Mouse (Mus musculus): ENCODE results near the gene Secisbp2.

Secisbp2 gene

DNA sequence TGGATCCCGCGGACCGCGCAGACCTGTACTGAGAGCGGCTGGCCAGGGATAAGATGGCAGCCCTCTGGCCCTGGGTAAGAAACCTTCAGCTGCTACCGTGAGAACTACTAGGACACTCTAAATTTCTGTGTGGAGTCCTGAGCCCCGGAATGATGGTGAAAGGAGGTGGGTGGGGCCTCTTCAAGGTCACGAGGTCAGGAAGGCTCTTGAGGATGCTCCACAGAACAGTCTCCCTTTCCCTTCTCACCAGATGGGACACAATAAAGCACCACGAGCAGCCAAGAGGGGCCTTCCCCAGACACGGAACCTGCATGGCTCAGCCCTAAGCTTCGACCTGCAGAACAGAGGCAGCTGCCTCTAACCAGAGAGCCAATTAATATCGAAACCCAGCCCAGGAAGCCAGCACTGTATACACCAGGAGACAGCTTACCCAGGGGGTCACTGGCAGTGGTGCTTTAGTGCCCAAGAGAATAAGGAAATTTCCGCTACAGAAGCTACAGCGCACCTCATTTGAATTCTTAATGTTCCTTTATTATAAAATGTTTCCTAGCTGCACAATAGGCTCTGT is 80.7 kb downstream of the Secisbp2 start:
- no peak for DNase-seq (ENCODE audit: low spot score in 2 of 2)
